Mouse (Mus musculus): ENCODE results near the gene Depdc7. TPM values are rescaled to one million over a fixed set of nuclear protein-coding genes. Genes with fewer than 3 reads are reported as not detected.
A peak's percentile ranks its signal among the peaks of the same experiment; 100 is the strongest.

Gene Depdc7
- polyA plus RNA-seq, 1 experiment from 2014 or later = 1.5 TPM

DNA sequence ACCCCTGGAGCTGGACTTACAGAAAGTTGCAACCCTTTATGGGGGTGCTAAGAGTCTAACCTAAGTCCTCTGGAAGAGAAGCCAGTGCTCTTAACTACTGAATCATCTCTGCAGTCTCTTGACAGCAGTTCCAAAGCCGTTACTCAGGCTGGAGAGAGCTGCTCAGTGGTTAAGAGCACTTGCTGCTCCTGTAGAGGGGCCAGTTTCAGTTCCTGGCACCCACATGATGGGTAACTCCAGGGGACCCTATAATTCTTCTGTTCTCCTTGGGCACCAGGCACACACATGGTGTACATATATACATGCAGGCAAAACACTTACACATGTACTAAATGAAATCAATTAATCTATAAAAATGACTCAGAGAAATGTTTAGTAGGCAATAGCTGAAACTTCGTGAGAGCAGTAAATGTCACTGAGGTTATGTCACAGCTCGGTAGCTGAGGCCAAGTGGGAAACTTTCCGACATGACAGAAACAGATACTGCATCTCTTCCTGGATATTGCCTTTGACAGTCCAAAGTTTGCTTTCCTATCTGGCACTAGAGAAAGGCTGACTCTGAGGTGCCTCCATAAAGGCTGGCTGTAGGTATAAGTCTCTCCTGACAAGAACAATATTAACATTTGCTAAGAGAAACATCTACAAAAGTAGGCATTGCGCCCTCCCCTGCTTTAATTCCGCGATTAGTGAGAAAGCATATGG, 2.3 kb downstream of the Depdc7 start:
- ATAC-seq (ENCODE audit: low FRiP score) = no peak
- Histone ChIP-seq H3K36me3 (no peaks in the 10 kb centered on the region), H3K27me3 (peaks cover 42% of the 10 kb centered on the region), H3K4me3 (no peak overlapping the region), H3K9me3 (no peaks in the 10 kb centered on the region), H3K4me2 (no peak overlapping the region), H3K9ac (no peak overlapping the region), H3K4me1 (replicated peaks) (peaks cover 28% of the 10 kb centered on the region), H3K27ac (no peak overlapping the region)
- WGBS = 69% methylated on average over 7 of the region's 7 CpGs

DNA sequence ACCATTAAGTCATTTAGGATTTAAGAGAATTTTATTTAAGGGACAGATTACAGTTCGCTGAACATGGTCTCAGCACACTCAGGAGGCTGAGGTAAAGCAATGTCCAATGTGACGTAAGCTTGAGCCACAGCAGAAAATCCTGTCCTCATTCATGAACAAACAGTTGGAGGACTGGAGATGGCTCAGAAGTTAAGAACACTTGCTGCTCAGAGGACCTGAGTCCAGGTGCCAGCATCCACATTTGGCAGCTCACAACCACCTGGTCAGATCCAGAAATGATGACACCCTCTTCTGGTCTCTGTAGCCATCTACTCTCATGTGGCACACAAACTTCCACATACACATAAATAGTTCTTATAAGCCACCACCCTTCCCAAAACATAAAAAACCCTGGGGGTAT, 3.0 kb downstream of the Depdc7 start:
- Histone ChIP-seq H3K4me2 (no peak overlapping the region), H3K4me3 (no peak overlapping the region), H3K36me3 (no peaks in the 10 kb centered on the region), H3K9ac (no peak overlapping the region), H3K27ac (no peak overlapping the region), H3K9me3 (no peaks in the 10 kb centered on the region), H3K27me3 (peaks cover 42% of the 10 kb centered on the region), H3K4me1 (replicated peaks) (peaks cover 28% of the 10 kb centered on the region)
- 95% methylated on average over 2 of the region's 2 CpGs for WGBS
- no peak for ATAC-seq (ENCODE audit: low FRiP score)

DNA sequence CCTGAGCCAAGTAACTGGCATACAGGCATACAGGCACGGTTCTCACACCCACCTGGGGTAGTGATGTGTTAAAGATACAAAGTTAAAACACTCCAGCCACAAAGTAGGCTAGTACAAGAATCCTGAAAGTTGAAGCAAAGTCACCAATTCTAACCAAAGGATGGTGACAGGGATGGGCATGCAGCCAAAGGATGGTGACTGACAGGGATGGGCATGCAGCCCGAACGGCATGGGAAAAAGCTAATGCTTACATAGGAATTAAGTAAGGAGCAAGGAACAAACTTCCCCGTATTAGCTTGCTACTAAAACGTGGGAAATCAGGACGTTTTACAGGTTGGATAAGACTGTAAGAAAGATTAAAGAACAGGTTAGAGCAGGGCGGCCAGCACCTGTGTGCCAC, 6.4 kb downstream of the Depdc7 start:
- Histone ChIP-seq H3K4me3 (no peak overlapping the region), H3K4me2 (no peak overlapping the region), H3K36me3 (no peaks in the 10 kb centered on the region), H3K9me3 (no peaks in the 10 kb centered on the region), H3K27ac (no peak overlapping the region), H3K27me3 (peaks cover 16% of the 10 kb centered on the region), H3K4me1 (replicated peaks) (peaks cover 6% of the 10 kb centered on the region; the same call in 1 of the 2 replicates), H3K9ac (no peak overlapping the region)
- ATAC-seq (ENCODE audit: low FRiP score) = no peak
- WGBS = 75% methylated on average over 7 of the region's 7 CpGs

DNA sequence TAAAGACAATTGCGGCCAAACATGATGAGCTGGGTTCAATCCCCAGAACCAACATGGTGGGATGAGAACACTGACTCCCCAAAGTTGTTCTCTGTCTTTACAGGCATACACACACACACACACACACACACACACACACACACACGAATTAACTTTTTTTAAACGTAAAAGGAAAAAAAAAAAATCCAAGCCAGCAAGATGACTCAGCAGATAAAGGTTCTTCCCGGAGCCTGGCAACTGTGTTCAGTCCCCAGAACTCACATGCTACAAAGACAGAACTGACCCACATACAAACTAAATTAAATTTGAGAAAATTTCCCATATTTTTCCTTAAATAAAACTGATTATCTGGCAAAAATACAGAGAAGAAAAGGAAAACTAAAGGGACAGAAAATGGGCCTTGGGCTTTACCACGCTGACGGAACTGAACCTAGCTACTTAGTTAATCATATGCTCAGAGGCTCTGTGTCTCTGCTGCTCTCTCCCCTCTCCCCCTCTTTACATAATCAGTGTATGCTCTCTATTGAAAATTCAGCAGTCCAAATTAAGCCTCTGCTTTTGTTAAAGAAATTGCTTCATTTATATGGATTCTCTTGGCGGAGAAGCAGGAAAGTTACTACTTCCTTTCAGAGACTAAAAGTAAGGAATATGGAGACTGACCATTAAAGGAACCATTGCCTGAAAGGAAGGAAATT, 10.0 kb downstream of the Depdc7 start:
- Histone ChIP-seq H3K27me3 (no peaks in the 10 kb centered on the region), H3K4me2 (no peak overlapping the region), H3K27ac (no peak overlapping the region), H3K9ac (no peak overlapping the region), H3K4me3 (no peak overlapping the region), H3K36me3 (no peaks in the 10 kb centered on the region), H3K4me1 (replicated peaks) (no peaks in the 10 kb centered on the region), H3K9me3 (no peaks in the 10 kb centered on the region)
- ATAC-seq (ENCODE audit: low FRiP score) = no peak
- 72% methylated on average over 7 of the region's 7 CpGs for WGBS

DNA sequence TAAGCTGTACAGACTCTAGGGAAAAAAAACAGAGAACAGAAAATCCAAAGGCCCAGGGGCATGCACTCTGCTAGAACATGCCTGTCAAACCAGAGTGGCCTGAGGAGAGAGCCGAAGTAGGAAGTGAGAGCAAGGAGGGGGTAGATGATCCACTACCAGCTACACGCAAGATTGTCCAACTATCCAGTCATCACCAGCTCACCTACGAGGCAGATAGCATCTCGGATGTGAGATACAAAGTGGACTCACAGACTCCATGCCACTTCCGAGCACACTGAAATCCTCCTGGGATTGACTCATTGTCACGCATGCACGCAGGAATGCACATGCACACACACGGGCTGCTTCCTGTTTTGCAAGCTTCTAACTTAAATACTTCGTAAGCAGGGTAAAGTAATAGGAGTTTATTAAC, 10.6 kb downstream of the Depdc7 start:
- Histone ChIP-seq H3K9ac (no peak overlapping the region), H3K4me3 (no peak overlapping the region), H3K27me3 (no peaks in the 10 kb centered on the region), H3K9me3 (no peaks in the 10 kb centered on the region), H3K4me1 (replicated peaks) (no peaks in the 10 kb centered on the region), H3K36me3 (no peaks in the 10 kb centered on the region), H3K4me2 (no peak overlapping the region), H3K27ac (no peak overlapping the region)
- no peak for ATAC-seq (ENCODE audit: low FRiP score)
- 85% methylated on average over 9 of the region's 9 CpGs for WGBS

DNA sequence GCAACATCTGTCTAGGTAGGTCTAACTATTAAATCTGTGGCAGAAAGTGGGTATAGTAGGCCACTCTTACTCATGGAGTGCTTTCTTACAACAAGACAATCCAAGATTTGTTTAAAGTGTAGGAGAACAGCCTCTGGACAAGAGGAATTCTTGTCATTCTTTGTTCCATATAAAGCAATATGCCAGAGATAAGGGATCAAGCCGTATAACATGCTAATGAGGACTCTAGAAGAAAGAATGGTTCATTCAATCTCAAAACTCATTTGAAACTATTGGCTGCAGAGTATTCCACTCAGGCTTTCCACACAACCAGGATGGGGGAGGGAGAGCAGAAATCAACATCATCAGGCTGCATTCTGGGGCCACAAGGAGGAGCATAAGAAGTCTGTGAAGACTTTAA, 15.3 kb downstream of the Depdc7 start:
- no peak for ATAC-seq (ENCODE audit: low FRiP score)
- Histone ChIP-seq H3K4me2 (no peak overlapping the region), H3K27me3 (no peaks in the 10 kb centered on the region), H3K9me3 (no peaks in the 10 kb centered on the region), H3K9ac (no peak overlapping the region), H3K36me3 (no peaks in the 10 kb centered on the region), H3K4me1 (replicated peaks) (no peaks in the 10 kb centered on the region), H3K27ac (no peak overlapping the region), H3K4me3 (no peak overlapping the region)
- 55% methylated on average over 1 of the region's 1 CpGs for WGBS

DNA sequence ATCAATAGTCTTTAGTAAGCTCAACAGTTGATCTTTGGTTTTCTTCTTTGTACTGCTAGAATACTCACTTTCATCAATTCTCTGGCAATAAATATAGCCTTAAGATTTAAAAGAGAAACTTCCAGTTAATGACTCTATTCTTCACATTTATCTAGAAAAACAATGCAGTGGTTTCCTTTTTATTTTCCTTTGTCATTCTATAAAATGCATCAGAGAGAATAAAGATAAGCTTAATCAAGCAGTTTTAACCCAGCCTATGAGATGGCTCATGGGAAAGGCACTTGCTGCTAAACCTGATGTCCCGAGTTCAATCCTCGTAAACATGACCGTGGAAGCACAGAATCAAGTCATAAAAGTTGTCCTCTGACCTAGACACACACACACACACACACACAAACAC, 20.7 kb downstream of the Depdc7 start:
- 86% methylated on average over 3 of the region's 3 CpGs for WGBS
- Histone ChIP-seq H3K9me3 (no peaks in the 10 kb centered on the region), H3K27ac (no peak overlapping the region), H3K4me2 (no peak overlapping the region), H3K4me1 (replicated peaks) (no peaks in the 10 kb centered on the region), H3K36me3 (no peaks in the 10 kb centered on the region), H3K27me3 (no peaks in the 10 kb centered on the region), H3K4me3 (no peak overlapping the region), H3K9ac (no peak overlapping the region)
- no peak for ATAC-seq (ENCODE audit: low FRiP score)

DNA sequence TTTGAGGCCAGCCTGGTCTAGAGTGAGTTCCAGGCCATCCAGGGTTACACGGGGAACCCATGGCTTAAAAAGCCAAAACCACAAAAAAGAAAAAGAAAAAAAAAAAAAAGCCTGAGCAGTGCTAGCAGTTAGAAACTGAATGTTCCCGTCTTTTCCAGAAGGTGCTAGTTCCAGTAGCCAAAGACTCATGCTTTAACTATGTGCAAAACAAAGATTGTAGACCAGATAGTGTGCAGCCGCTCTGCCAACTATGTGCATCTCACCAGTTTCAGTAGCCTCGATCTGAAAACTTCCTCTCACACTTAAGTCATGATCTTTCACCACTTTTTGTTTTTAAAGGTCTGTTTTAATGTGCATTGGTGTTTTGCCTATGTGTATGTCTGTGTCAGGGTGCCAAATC, 24.9 kb downstream of the Depdc7 start:
- ATAC-seq (ENCODE audit: low FRiP score) = no peak
- Histone ChIP-seq H3K9me3 (no peaks in the 10 kb centered on the region), H3K9ac (no peak overlapping the region), H3K27ac (no peak overlapping the region), H3K4me3 (no peak overlapping the region), H3K27me3 (0 out of 2 replicates have a peak, but pooled peaks cover 3% of the 10 kb centered on the region), H3K4me2 (no peak overlapping the region), H3K36me3 (no peaks in the 10 kb centered on the region), H3K4me1 (replicated peaks) (0 out of 2 replicates have a peak, but pooled peaks cover 1% of the 10 kb centered on the region)
- 91% methylated on average over 4 of the region's 4 CpGs for WGBS

DNA sequence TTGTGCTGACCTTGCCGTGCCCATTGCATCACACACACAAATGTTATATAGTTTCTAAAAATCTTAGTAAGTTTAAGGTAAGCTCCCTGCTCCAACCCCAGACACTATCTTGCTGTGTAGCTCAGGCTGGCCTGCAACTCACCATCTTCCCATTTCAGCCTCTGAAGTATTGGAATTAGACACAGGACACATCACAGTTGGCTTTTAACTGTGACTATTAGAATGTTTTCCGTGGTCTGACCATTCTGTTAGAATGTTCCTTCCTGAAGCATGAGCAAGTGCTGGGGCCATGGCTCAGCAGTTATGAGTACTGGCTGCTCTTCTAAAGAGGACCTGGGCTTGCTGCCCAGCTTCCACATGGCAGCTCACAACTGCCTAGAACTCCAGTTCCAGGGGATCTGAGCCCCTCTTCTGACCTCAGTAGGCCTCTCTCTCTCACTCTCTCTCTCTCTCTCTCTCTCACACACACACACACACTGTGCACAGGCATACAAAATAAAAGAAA, 25.4 kb downstream of the Depdc7 start:
- Histone ChIP-seq H3K27me3 (0 out of 2 replicates have a peak, but pooled peaks cover 3% of the 10 kb centered on the region), H3K4me2 (no peak overlapping the region), H3K4me1 (replicated peaks) (0 out of 2 replicates have a peak, but pooled peaks cover 6% of the 10 kb centered on the region), H3K9ac (no peak overlapping the region), H3K9me3 (no peaks in the 10 kb centered on the region), H3K36me3 (no peaks in the 10 kb centered on the region), H3K4me3 (no peak overlapping the region), H3K27ac (no peak overlapping the region)
- WGBS = 96% methylated on average over 2 of the region's 2 CpGs
- ATAC-seq (ENCODE audit: low FRiP score) = no peak

DNA sequence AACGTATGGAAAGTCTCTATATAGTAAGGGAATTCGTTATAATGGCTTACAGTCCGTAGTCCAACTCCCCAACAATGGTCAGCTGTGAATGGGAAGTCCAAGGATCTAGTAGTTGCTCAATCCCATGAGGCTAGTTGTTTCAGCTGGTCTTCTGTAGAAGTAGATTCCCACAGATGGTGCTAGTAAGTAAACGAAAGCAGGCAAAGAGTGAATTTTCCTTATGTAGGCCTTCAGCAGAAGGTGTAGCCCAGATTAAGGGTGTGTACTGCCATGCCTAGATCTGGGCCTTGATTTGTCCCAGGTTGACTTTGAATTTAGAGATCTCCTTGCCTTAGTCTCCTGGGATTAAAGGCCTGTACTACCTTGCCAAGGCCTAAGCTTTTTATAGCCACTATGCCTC, 26.4 kb downstream of the Depdc7 start, which contains the start of gene Pin1rt1:
Gene Pin1rt1, minus strand, starts transcription at position 101 of the 400 bp plus-strand sequence.
- no peak within 1 kb of the TSS for H3K27ac ChIP-seq
- 86% methylated on average over 4 of the region's 4 CpGs for WGBS
- H3K9ac ChIP-seq = no peak within 1 kb of the TSS
- no peak within 1 kb of the TSS for H3K4me3 ChIP-seq
- ATAC-seq (ENCODE audit: low FRiP score) = no peak
- no peaks in the 10 kb centered on the region for H3K9me3 ChIP-seq
- H3K4me1 ChIP-seq (replicated peaks) = 0 out of 2 replicates have a peak, but pooled peaks cover 6% of the 10 kb centered on the region
- H3K4me2 ChIP-seq = no peak within 1 kb of the TSS
- no peaks in the 10 kb centered on the region for H3K36me3 ChIP-seq
- H3K27me3 ChIP-seq = 0 out of 2 replicates have a peak, but pooled peaks cover 3% of the 10 kb centered on the region

DNA sequence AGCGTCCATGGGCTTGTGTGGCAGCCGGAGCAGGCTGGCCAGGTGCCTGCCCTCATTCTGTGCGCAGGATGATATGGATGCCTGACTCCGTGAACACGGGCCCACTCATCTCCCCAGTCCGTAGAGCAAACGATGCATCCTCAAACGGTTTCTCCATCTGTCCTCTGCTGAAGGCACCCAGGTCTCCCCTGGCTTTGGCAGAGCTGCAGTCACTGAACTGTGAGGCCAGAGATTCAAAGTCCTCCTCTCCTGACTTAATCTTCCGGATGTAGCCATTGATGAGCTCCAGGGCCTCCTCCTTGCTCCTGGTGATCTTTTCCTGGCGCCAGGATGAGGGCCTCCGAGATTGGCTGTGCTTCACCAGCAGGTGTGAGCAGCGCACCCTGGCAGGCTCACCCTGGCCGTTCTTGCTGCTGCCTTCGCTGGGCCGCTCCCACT, 28.4 kb downstream of the Depdc7 start:
- Histone ChIP-seq H3K27me3 (0 out of 2 replicates have a peak, but pooled peaks cover 3% of the 10 kb centered on the region), H3K4me2 (no peak overlapping the region), H3K27ac (no peak overlapping the region), H3K36me3 (no peaks in the 10 kb centered on the region), H3K4me3 (no peak overlapping the region), H3K4me1 (replicated peaks) (peaks cover 23% of the 10 kb centered on the region), H3K9me3 (no peaks in the 10 kb centered on the region), H3K9ac (no peak overlapping the region)
- no peak for ATAC-seq (ENCODE audit: low FRiP score)
- WGBS = 42% methylated on average over 15 of the region's 15 CpGs

DNA sequence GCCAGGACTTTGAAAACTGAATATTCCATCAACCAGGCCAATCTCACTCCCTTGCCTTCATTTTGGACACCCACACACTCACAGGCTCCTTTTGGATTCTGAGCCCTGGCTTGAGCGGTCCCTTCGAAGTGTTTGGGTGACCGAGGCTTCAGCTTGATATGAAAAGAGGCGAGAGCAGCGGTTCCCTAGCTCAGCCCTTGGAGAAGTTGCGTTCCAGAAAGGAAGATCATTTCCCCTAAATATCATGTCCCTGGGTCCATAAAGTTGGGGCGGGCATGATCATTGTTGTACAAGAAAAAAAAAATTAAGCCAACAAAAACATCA, 30.2 kb downstream of the Depdc7 start:
- peak overlapping the region; percentile 87 for H3K9ac ChIP-seq
- H3K36me3 ChIP-seq = no peaks in the 10 kb centered on the region; the same call in 1 of the 2 replicates
- H3K27me3 ChIP-seq = 0 out of 2 replicates have a peak, but pooled peaks cover 3% of the 10 kb centered on the region
- peaks cover 23% of the 10 kb centered on the region for H3K4me1 ChIP-seq (replicated peaks)
- no peaks in the 10 kb centered on the region for H3K9me3 ChIP-seq
- peak overlapping the region; percentile 93 for H3K27ac ChIP-seq
- no peak for ATAC-seq (ENCODE audit: low FRiP score)
- peak overlapping the region; percentile 69 for H3K4me2 ChIP-seq
- H3K4me3 ChIP-seq = peak overlapping the region; percentile 71
- WGBS = 2% methylated on average over 7 of the region's 7 CpGs

Measured in hindbrain, embryonic 13.5 days (tissue).